Mouse (Mus musculus): ENCODE data around the gene Hcn1. TPM values are rescaled to one million over a fixed set of nuclear protein-coding genes. Genes with fewer than 3 reads are reported as not detected.

Gene Hcn1
- polyA plus RNA-seq, 1 experiment from 2014 or later = not detected

DNA sequence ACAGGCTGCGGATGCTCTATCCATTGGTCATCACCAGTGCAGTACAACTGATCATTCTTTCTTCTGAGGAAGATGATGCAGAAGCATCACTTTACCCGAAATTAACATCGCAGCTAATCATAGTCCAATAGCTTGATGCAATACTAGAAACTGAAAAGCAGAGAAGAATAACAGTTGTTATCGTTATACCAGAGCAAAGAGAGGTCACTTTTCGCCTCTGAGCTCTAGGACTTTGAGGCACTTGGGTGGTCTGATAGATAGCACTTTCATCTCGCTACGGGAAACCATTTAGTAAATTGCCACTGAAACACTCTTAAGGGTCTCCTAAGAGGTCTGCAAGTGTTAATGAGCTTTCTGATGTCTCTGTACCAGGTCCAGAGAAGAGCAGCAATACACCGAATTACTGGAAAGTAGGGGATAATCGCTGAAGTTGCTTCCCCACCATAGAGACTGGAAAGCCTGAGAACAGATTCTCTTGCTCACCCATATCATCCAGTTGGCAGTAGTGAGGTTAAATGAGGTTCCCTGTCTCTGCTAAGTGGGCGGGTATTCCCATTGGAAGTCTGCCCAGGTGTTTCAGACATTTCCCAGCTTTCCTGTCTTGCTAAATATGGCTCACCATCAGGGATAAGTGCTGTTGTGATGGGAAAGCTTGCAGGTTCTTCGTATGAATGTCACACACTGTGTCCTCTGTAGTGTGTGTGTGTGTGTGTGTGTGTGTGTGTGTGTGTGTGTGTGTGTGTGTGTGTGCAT is 105.0 kb downstream of the Hcn1 start:
- H3K9ac ChIP-seq (ENCODE audit: low read depth, low read length) = no peak overlapping the region
- H3K36me3 ChIP-seq (ENCODE audit: insufficient read depth, low read length) = no peaks in the 10 kb centered on the region
- no peaks in the 10 kb centered on the region for H3K27me3 ChIP-seq (ENCODE audit: insufficient read depth, low read length)
- H3K27ac ChIP-seq = no peak overlapping the region
- whole genome bisulfite sequencing = 60% methylated on average over 11 of the region's 11 CpGs
- H3K4me2 ChIP-seq (ENCODE audit: low read length) = no peak overlapping the region
- DNase-seq (ENCODE audit: low spot score) = no peak
- TF ChIP-seq CTCF (IDR thresholded peaks at IDR 0.05; ENCODE audit: low read depth) = no peak
- ATAC-seq (replicated peaks; ENCODE audit: low FRiP score, low read depth) = no peak
- no peak overlapping the region for H3K4me3 ChIP-seq (replicated peaks; ENCODE audit: low read depth, low read length)
- no peaks in the 10 kb centered on the region for H3K4me1 ChIP-seq (replicated peaks; ENCODE audit: insufficient read depth, low read length)
- H3K9me3 ChIP-seq (replicated peaks; ENCODE audit: low read length) = no peaks in the 10 kb centered on the region

DNA sequence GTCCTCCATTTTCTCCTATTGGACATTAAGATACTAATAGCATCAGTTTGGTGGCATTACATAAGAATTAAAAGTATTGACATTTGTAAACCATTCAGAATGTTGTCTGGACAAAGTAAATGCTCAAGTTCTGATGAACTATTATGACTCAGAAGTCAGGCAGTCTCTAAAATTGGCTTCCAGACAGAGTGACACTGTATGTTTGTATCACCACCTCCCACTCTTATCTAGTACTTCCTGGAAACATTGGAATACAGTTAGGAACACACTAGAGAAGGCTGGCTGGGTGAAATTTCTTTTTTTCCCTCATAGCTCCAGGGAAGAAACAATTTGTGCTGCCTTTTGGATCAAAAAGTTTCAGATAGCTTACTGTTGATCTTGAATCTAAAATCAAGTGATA is 108.7 kb downstream of the Hcn1 start:
- H3K4me3 ChIP-seq (replicated peaks; ENCODE audit: low read depth, low read length) = no peak overlapping the region
- no peak for DNase-seq (ENCODE audit: low spot score)
- no peak overlapping the region for H3K9ac ChIP-seq (ENCODE audit: low read depth, low read length)
- ATAC-seq (replicated peaks; ENCODE audit: low FRiP score, low read depth) = no peak
- no peaks in the 10 kb centered on the region for H3K9me3 ChIP-seq (replicated peaks; ENCODE audit: low read length)
- H3K27ac ChIP-seq = no peak overlapping the region
- no peak overlapping the region for H3K4me2 ChIP-seq (ENCODE audit: low read length)
- no peak for TF ChIP-seq CTCF (IDR thresholded peaks at IDR 0.05; ENCODE audit: low read depth)
- H3K27me3 ChIP-seq (ENCODE audit: insufficient read depth, low read length) = no peaks in the 10 kb centered on the region
- no peaks in the 10 kb centered on the region for H3K36me3 ChIP-seq (ENCODE audit: insufficient read depth, low read length)
- H3K4me1 ChIP-seq (replicated peaks; ENCODE audit: insufficient read depth, low read length) = no peaks in the 10 kb centered on the region

- no peaks in the 10 kb centered on the region for H3K9me3 ChIP-seq (replicated peaks; ENCODE audit: low read length)
- no peak overlapping the region for H3K9ac ChIP-seq (ENCODE audit: low read depth, low read length)
- no peaks in the 10 kb centered on the region for H3K27me3 ChIP-seq (ENCODE audit: insufficient read depth, low read length)
- H3K4me2 ChIP-seq (ENCODE audit: low read length) = no peak overlapping the region
- no peak overlapping the region for H3K27ac ChIP-seq
- no peaks in the 10 kb centered on the region for H3K4me1 ChIP-seq (replicated peaks; ENCODE audit: insufficient read depth, low read length)
- ATAC-seq (replicated peaks; ENCODE audit: low FRiP score, low read depth) = no peak
- no peaks in the 10 kb centered on the region for H3K36me3 ChIP-seq (ENCODE audit: insufficient read depth, low read length)
- H3K4me3 ChIP-seq (replicated peaks; ENCODE audit: low read depth, low read length) = no peak overlapping the region
- TF ChIP-seq CTCF (IDR thresholded peaks at IDR 0.05; ENCODE audit: low read depth) = no peak
- no peak for DNase-seq (ENCODE audit: low spot score)
- WGBS = 47% methylated on average over 4 of the region's 4 CpGs
Measured at GRCm38 (mm10) chr13:117722090-117722489, 120.0 kb downstream of the Hcn1 start.

DNA sequence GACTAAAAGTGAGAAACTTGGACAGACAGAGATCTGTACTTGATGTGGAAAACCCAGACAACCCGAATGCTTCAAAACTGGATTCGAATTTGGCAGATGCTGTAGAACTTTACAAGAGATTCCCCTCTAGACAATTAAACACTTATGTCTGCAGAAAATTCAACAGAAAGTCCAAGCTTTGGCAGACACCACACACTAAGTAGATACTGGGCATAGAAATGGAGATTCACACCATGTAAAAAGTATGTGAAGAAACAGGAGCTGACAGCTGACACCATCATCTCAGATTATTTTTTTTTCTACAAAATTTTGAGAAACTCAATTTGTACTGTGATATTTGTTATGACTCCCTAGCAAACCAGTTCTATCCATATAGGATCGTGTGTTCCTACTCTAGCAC is 122.0 kb downstream of the Hcn1 start:
- no peak overlapping the region for H3K4me2 ChIP-seq (ENCODE audit: low read length)
- H3K9me3 ChIP-seq (replicated peaks; ENCODE audit: low read length) = no peaks in the 10 kb centered on the region
- no peak for TF ChIP-seq CTCF (IDR thresholded peaks at IDR 0.05; ENCODE audit: low read depth)
- 72% methylated on average over 3 of the region's 3 CpGs for WGBS
- H3K27me3 ChIP-seq (ENCODE audit: insufficient read depth, low read length) = no peaks in the 10 kb centered on the region
- no peak overlapping the region for H3K9ac ChIP-seq (ENCODE audit: low read depth, low read length)
- DNase-seq (ENCODE audit: low spot score) (no peak), ATAC-seq (replicated peaks; ENCODE audit: low FRiP score, low read depth) (no peak)
- no peaks in the 10 kb centered on the region for H3K4me1 ChIP-seq (replicated peaks; ENCODE audit: insufficient read depth, low read length)
- H3K27ac ChIP-seq = no peak overlapping the region
- H3K36me3 ChIP-seq (ENCODE audit: insufficient read depth, low read length) = no peaks in the 10 kb centered on the region
- no peak overlapping the region for H3K4me3 ChIP-seq (replicated peaks; ENCODE audit: low read depth, low read length)

DNA sequence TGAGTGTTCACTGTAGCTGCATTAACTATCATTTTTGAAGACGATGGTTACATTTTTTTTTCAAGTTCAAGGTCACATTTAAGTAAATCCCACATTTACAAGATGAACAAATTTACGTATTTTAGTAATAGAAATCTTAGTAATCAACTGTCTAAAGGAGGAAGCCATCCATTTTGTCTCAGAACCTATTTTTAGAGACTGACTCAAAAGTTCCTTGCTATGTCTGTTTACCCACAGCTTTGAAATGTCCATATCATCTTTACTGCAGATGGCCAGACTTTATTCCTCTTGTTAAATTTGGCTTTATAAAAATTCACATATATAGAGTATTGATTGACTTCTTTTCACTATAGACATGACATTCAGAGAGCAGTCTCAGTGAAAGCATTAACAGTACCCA is 126.3 kb downstream of the Hcn1 start:
- no peak for TF ChIP-seq CTCF (IDR thresholded peaks at IDR 0.05; ENCODE audit: low read depth)
- H3K4me3 ChIP-seq (replicated peaks; ENCODE audit: low read depth, low read length) = no peak overlapping the region
- WGBS = 70% methylated on average over 2 of the region's 2 CpGs

DNA sequence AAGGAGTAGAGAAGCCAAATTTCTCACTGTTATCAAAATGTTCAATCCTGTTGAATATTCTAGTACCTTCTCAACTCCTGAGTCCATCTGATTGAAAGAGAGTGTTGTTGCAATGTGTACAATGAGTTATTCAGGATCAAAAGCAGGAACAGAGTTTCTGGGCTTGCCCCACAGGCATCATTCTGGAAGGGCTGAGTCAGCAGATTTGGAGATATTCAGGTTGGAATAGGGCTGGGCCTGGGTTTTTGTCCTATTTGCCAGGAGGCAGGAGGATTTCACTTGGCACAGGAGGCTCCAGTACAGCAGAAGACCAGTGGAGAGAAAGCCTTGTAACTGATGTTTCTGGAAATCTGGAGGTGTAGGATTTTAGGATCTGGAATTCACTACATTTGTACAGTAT is 130.6 kb downstream of the Hcn1 start:
- no peaks in the 10 kb centered on the region for H3K27me3 ChIP-seq (ENCODE audit: insufficient read depth, low read length)
- TF ChIP-seq CTCF (IDR thresholded peaks at IDR 0.05; ENCODE audit: low read depth) = no peak
- ATAC-seq (replicated peaks; ENCODE audit: low FRiP score, low read depth) = no peak
- no peaks in the 10 kb centered on the region for H3K9me3 ChIP-seq (replicated peaks; ENCODE audit: low read length)
- no peak for DNase-seq (ENCODE audit: low spot score)
- no peak overlapping the region for H3K4me3 ChIP-seq (replicated peaks; ENCODE audit: low read depth, low read length)
- H3K36me3 ChIP-seq (ENCODE audit: insufficient read depth, low read length) = no peaks in the 10 kb centered on the region
- no peak overlapping the region for H3K4me2 ChIP-seq (ENCODE audit: low read length)
- H3K9ac ChIP-seq (ENCODE audit: low read depth, low read length) = no peak overlapping the region
- no peaks in the 10 kb centered on the region for H3K4me1 ChIP-seq (replicated peaks; ENCODE audit: insufficient read depth, low read length)
- no peak overlapping the region for H3K27ac ChIP-seq

More for the DNA sequence above, 126.3 kb downstream of the Hcn1 start:
- H3K27ac ChIP-seq = no peak overlapping the region
- no peak overlapping the region for H3K9ac ChIP-seq (ENCODE audit: low read depth, low read length)
- no peaks in the 10 kb centered on the region for H3K9me3 ChIP-seq (replicated peaks; ENCODE audit: low read length)
- H3K27me3 ChIP-seq (ENCODE audit: insufficient read depth, low read length) = no peaks in the 10 kb centered on the region
- no peak for DNase-seq (ENCODE audit: low spot score)
- H3K36me3 ChIP-seq (ENCODE audit: insufficient read depth, low read length) = no peaks in the 10 kb centered on the region
- ATAC-seq (replicated peaks; ENCODE audit: low FRiP score, low read depth) = no peak
- no peaks in the 10 kb centered on the region for H3K4me1 ChIP-seq (replicated peaks; ENCODE audit: insufficient read depth, low read length)
- no peak overlapping the region for H3K4me2 ChIP-seq (ENCODE audit: low read length)

GRCm38 (mm10) chr13:117744451-117744850 is 142.3 kb downstream of the Hcn1 start:
- WGBS = 68% methylated on average over 3 of the region's 3 CpGs
- no peak for ATAC-seq (replicated peaks; ENCODE audit: low FRiP score, low read depth)

More at GRCm38 (mm10) chr13:117744451-117744850, 142.3 kb downstream of the Hcn1 start:
- H3K4me2 ChIP-seq (ENCODE audit: low read length) = no peak overlapping the region
- no peak for DNase-seq (ENCODE audit: low spot score)
- no peak overlapping the region for H3K4me3 ChIP-seq (replicated peaks; ENCODE audit: low read depth, low read length)
- H3K36me3 ChIP-seq (ENCODE audit: insufficient read depth, low read length) = no peaks in the 10 kb centered on the region
- no peaks in the 10 kb centered on the region for H3K27me3 ChIP-seq (ENCODE audit: insufficient read depth, low read length)
- no peaks in the 10 kb centered on the region for H3K4me1 ChIP-seq (replicated peaks; ENCODE audit: insufficient read depth, low read length)
- H3K9me3 ChIP-seq (replicated peaks; ENCODE audit: low read length) = no peaks in the 10 kb centered on the region
- H3K9ac ChIP-seq (ENCODE audit: low read depth, low read length) = no peak overlapping the region
- no peak overlapping the region for H3K27ac ChIP-seq
- no peak for TF ChIP-seq CTCF (IDR thresholded peaks at IDR 0.05; ENCODE audit: low read depth)

All from kidney, postnatal 0 days (tissue).